Mouse (Mus musculus) lung, adult 2 months (tissue): ENCODE data around the gene Clec1a.

ENCODE experiments used
- CTCF ChIP-seq: fragments of 200-500 bp; IDR thresholded peaks from 2 replicates; pipeline ENCODE4 v1.5.1; 2011; ENCODE audit warnings: mild to moderate bottlenecking, low read length, control low read depth; ENCODE audit not compliant: insufficient read depth
- POLR2A ChIP-seq: fragments of 200-500 bp; IDR thresholded peaks from 2 replicates; pipeline ENCODE4 v1.6.1; 2011; ENCODE audit warnings: low read depth, mild to moderate bottlenecking, control low read depth, low read length, borderline replicate concordance; ENCODE audit errors: extremely low read depth

DNA sequence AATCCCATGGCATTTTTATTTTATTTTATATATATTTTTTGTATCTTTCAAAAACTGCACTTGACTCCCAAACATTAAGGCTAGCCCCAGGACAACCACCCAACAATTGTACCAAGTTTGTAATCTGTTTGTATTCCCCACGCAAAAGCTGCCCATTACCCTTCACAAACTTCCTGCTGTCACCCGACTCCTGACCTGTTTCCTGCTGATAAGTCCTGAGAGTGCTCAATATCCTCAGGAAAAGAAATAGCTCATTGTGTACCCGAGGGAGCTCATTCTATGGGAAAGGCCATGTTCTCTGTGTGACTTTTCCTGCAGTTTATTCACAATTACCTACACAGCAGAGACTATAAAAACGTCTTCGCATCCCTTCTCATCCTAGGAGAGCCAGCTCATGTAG lies 26.0 kb downstream of the Clec1a start:
- TF ChIP-seq CTCF (no peak), POLR2A (no peak)
